Comparison of ENCODE assay signal across 8 mouse cellular contexts in genomic region chr7:5060239-5060731, GRCm38 (mm10). TPM values are rescaled to one million over a fixed set of nuclear protein-coding genes. Genes with fewer than 3 reads are reported as not detected.
A peak's percentile ranks its signal among the peaks of the same experiment; 100 is the strongest.
DNase-seq lines count a peak whose midpoint lies in the region; ATAC-seq and TF ChIP-seq lines count a peak whose summit lies in the region.

No protein-coding gene starts in this region.

- peaks cover 30% of the 10 kb centered on the region for H3K79me2 ChIP-seq in C2C12 (ENCODE audit: control insufficient read depth, insufficient read depth)

- TF ChIP-seq CTCF in C2C12 (IDR thresholded peaks at IDR 0.05; ENCODE audit: control insufficient read depth, insufficient read depth, insufficient read length), result peak; percentile 86
- peak; percentile 91 for TF ChIP-seq CTCF in bone marrow, adult 2 months (IDR thresholded peaks at IDR 0.05; ENCODE audit: control insufficient read depth, insufficient read depth, low read length)
- peak; percentile 94 for TF ChIP-seq CTCF in liver, embryonic 14.5 days (IDR thresholded peaks at IDR 0.05; ENCODE audit: low read depth)

- no peaks in the 10 kb centered on the region for H3K9me3 ChIP-seq in embryonic facial prominence, embryonic 15.5 days (replicated peaks)
- no peaks in the 10 kb centered on the region for H3K9me3 ChIP-seq in liver, embryonic 14.5 days (ENCODE audit: control insufficient read depth, low read length)
- H3K9me3 ChIP-seq in stomach, embryonic 14.5 days (ENCODE audit: control insufficient read depth, low read depth, low read length), result no peaks in the 10 kb centered on the region

- peaks cover 7% of the 10 kb centered on the region for H3K36me3 ChIP-seq in C2C12 (ENCODE audit: control insufficient read depth, insufficient read depth)
- no peaks in the 10 kb centered on the region for H3K36me3 ChIP-seq in embryonic facial prominence, embryonic 15.5 days
- no peaks in the 10 kb centered on the region; the same call in 1 of the 2 replicates for H3K36me3 ChIP-seq in liver, embryonic 14.5 days (replicated peaks; ENCODE audit: control insufficient read depth, insufficient read depth, low read depth)
- no peaks in the 10 kb centered on the region; the same call in 1 of the 2 replicates for H3K36me3 ChIP-seq in stomach, embryonic 14.5 days (ENCODE audit: control insufficient read depth, insufficient read depth, low read length)

- H3K79me3 ChIP-seq in C2C12 (ENCODE audit: low read depth), result peaks cover 25% of the 10 kb centered on the region

- no peak for TF ChIP-seq EP300 in liver, embryonic 14.5 days (IDR thresholded peaks at IDR 0.05; ENCODE audit: low read depth)

- peak overlapping the region; percentile 75 for H3K4me3 ChIP-seq in C2C12 (ENCODE audit: insufficient read depth, poor library complexity, severe bottlenecking)
- H3K4me3 ChIP-seq in bone marrow, adult 2 months (replicated peaks; ENCODE audit: control insufficient read depth, low read depth, low read length), result peak overlapping the region; percentile 54
- peak overlapping the region; percentile 77 for H3K4me3 ChIP-seq in embryonic facial prominence, embryonic 15.5 days (replicated peaks)
- peak overlapping the region; percentile 96 to 97 for H3K4me3 ChIP-seq in liver, embryonic 14.5 days (ENCODE audit: insufficient read depth in 1 of 2, low read depth in 2 of 2, low read length in 2 of 2)
- peak overlapping the region; percentile 63 for H3K4me3 ChIP-seq in stomach, embryonic 14.5 days (ENCODE audit: low read depth, low read length)

- DNase-seq in heart, adult 8-10 months (ENCODE audit: low spot score), result peak; percentile 67
- peak; percentile 89 for DNase-seq in kidney, adult 9 months
- DNase-seq in liver, embryonic 14.5 days (ENCODE audit: low read depth in 3 of 3, low spot score in 3 of 3), result peak; percentile 65 to 68 (median 68)
- DNase-seq in natural killer cell, adult 2 months (ENCODE audit: low spot score in 2 of 2), result peak; percentile 64 to 65

- H3K27me3 ChIP-seq in C2C12 (ENCODE audit: control insufficient read depth, insufficient read depth, insufficient read length), result peaks cover 11% of the 10 kb centered on the region
- H3K27me3 ChIP-seq in embryonic facial prominence, embryonic 15.5 days, result peaks cover 8% of the 10 kb centered on the region
- peaks cover 35% of the 10 kb centered on the region for H3K27me3 ChIP-seq in liver, embryonic 14.5 days (ENCODE audit: control insufficient read depth, insufficient read depth, low read length)
- H3K27me3 ChIP-seq in stomach, embryonic 14.5 days (ENCODE audit: control insufficient read depth, insufficient read depth, low read length), result peaks cover 11% of the 10 kb centered on the region; the same call in 1 of the 2 replicates

- 2% methylated on average over 27 of the region's 27 CpGs for WGBS in bone marrow, adult 2 months
- WGBS in embryonic facial prominence, embryonic 15.5 days, result 4% methylated on average over 27 of the region's 27 CpGs
- 3% methylated on average over 27 of the region's 27 CpGs for WGBS in liver, embryonic 14.5 days (ENCODE audit: insufficient replicate concordance)
- 3% methylated on average over 27 of the region's 27 CpGs for WGBS in stomach, embryonic 14.5 days

- peak overlapping the region; percentile 84 for H3K4me2 ChIP-seq in embryonic facial prominence, embryonic 15.5 days (replicated peaks)
- peak overlapping the region; percentile 100 for H3K4me2 ChIP-seq in liver, embryonic 14.5 days (ENCODE audit: low read depth)
- peak overlapping the region; percentile 86 for H3K4me2 ChIP-seq in stomach, embryonic 14.5 days (replicated peaks; ENCODE audit: low read depth, low read length)

- 0 out of 2 replicates have a peak overlapping the region, but pooled peaks have one; percentile 8 for H3K27ac ChIP-seq in bone marrow, adult 2 months (ENCODE audit: control insufficient read depth, insufficient read depth, low read depth, low read length, poor library complexity)
- H3K27ac ChIP-seq in embryonic facial prominence, embryonic 15.5 days (replicated peaks), result peak overlapping the region; percentile 99
- peak overlapping the region; percentile 93 for H3K27ac ChIP-seq in liver, embryonic 14.5 days
- H3K27ac ChIP-seq in stomach, embryonic 14.5 days (ENCODE audit: low read length), result peak overlapping the region; percentile 95

- H3K9ac ChIP-seq in embryonic facial prominence, embryonic 15.5 days, result peak overlapping the region; percentile 74
- H3K9ac ChIP-seq in liver, embryonic 14.5 days (replicated peaks), result peak overlapping the region; percentile 97
- peak overlapping the region; percentile 73; the same call in 1 of the 2 replicates for H3K9ac ChIP-seq in stomach, embryonic 14.5 days (replicated peaks; ENCODE audit: low read depth, low read length)

- peak overlapping the region; percentile 94 for H3ac ChIP-seq in C2C12 (ENCODE audit: control insufficient read depth, insufficient read length, low read depth)

- H3K4me1 ChIP-seq in bone marrow, adult 2 months (ENCODE audit: control insufficient read depth, insufficient read depth, low read length), result no peaks in the 10 kb centered on the region; the same call in 1 of the 2 replicates
- H3K4me1 ChIP-seq in embryonic facial prominence, embryonic 15.5 days, result peaks cover 62% of the 10 kb centered on the region
- H3K4me1 ChIP-seq in liver, embryonic 14.5 days (replicated peaks; ENCODE audit: control insufficient read depth in 2 of 2, insufficient read depth in 2 of 2, low read length in 1 of 2), result peaks cover 9 to 14% of the 10 kb centered on the region in 2 experiments
- H3K4me1 ChIP-seq in stomach, embryonic 14.5 days (ENCODE audit: control insufficient read depth, insufficient read depth, low read length), result peaks cover 4% of the 10 kb centered on the region; the same call in 1 of the 2 replicates

- ATAC-seq in embryonic facial prominence, embryonic 15.5 days (ENCODE audit: insufficient number of reproducible peaks, low FRiP score, low TSS enrichment, low read depth), result no peak
- no peak for ATAC-seq in liver, embryonic 14.5 days (ENCODE audit: insufficient read depth)
- ATAC-seq in stomach, embryonic 14.5 days (ENCODE audit: insufficient number of reproducible peaks, insufficient read depth, low FRiP score, low read depth), result no peak

- TF ChIP-seq POLR2A in bone marrow, adult 2 months (IDR thresholded peaks at IDR 0.05; ENCODE audit: borderline replicate concordance, control insufficient read depth, low read depth, low read length), result no peak

TF ChIP-seq in C2C12, 6 proteins besides CTCF, POLR2A, EP300 and RAD21 (continues in another document):
- no peak for TF ChIP-seq MYOG (IDR thresholded peaks at IDR 0.05; ENCODE audit: control insufficient read depth, extremely low read depth, insufficient read length)
- no peak for TF ChIP-seq FOSL1 (IDR thresholded peaks at IDR 0.05; ENCODE audit: insufficient read depth, low read length, poor library complexity, severe bottlenecking)

RNA-seq across cellular contexts. Expression of gene U2af2, which starts 1.7 kb away (rescaled TPM):
- polyA plus RNA-seq in C2C12 (2012; fragmentation: generic; extraction: Trizol), result 333 TPM
- polyA plus RNA-seq in bone marrow, adult 2 months (2011; ENCODE audit: insufficient read depth, insufficient read length, low replicate concordance, missing spikeins), result 177 and 222 TPM in 2 replicates
- 116 and 124 TPM in 2 replicates for polyA plus RNA-seq in embryonic facial prominence, embryonic 15.5 days (2015; fragmentation: Nextera tagmentation; extraction: Ambion mirVana)
- 10 to 100 TPM; 61.7 to 69.8 (median 64.9) TPM for total RNA-seq in heart, adult 8-10 months (2022)
- polyA plus RNA-seq in liver, embryonic 14.5 days (2012; rRNA removed), result 110 and 132 TPM in 2 replicates
- polyA plus RNA-seq in liver, embryonic 14.5 days (2014; fragmentation: Nextera tagmentation; extraction: Ambion mirVana), result 52.2 and 60.2 TPM in 2 replicates
- polyA plus RNA-seq in stomach, embryonic 14.5 days (2014; fragmentation: Nextera tagmentation; extraction: Ambion mirVana), result 106 and 119 TPM in 2 replicates

RNA-seq across cellular contexts. Expression of gene Zfp580, which starts 8.9 kb away (rescaled TPM):
- 13.7 TPM for polyA plus RNA-seq in C2C12 (2012; fragmentation: generic; extraction: Trizol)
- polyA plus RNA-seq in bone marrow, adult 2 months (2011; ENCODE audit: insufficient read depth, insufficient read length, low replicate concordance, missing spikeins), result 2.7 and 4.6 TPM in 2 replicates
- polyA plus RNA-seq in embryonic facial prominence, embryonic 15.5 days (2015; fragmentation: Nextera tagmentation; extraction: Ambion mirVana), result 36.8 and 43.1 TPM in 2 replicates
- 1 to 10 TPM; 3.2 to 4.4 (median 4.0) TPM for total RNA-seq in heart, adult 8-10 months (2022)
- polyA plus RNA-seq in liver, embryonic 14.5 days (2012; rRNA removed), result 1.4 and 1.7 TPM in 2 replicates
- 1.6 and 1.8 TPM in 2 replicates for polyA plus RNA-seq in liver, embryonic 14.5 days (2014; fragmentation: Nextera tagmentation; extraction: Ambion mirVana)
- 35.7 and 44.1 TPM in 2 replicates for polyA plus RNA-seq in stomach, embryonic 14.5 days (2014; fragmentation: Nextera tagmentation; extraction: Ambion mirVana)

RNA-seq across cellular contexts. Expression of gene Epn1, which starts 19.8 kb away (rescaled TPM):
- 102 TPM for polyA plus RNA-seq in C2C12 (2012; fragmentation: generic; extraction: Trizol)
- polyA plus RNA-seq in bone marrow, adult 2 months (2011; ENCODE audit: insufficient read depth, insufficient read length, low replicate concordance, missing spikeins), result 109 and 135 TPM in 2 replicates
- polyA plus RNA-seq in embryonic facial prominence, embryonic 15.5 days (2015; fragmentation: Nextera tagmentation; extraction: Ambion mirVana), result 66.5 and 70.6 TPM in 2 replicates
- total RNA-seq in heart, adult 8-10 months (2022), result 100 to 1,000 TPM; 164 to 192 (median 185) TPM
- 54.4 and 57.5 TPM in 2 replicates for polyA plus RNA-seq in liver, embryonic 14.5 days (2012; rRNA removed)
- polyA plus RNA-seq in liver, embryonic 14.5 days (2014; fragmentation: Nextera tagmentation; extraction: Ambion mirVana), result 45.4 and 56.7 TPM in 2 replicates
- 63.2 and 63.4 TPM in 2 replicates for polyA plus RNA-seq in stomach, embryonic 14.5 days (2014; fragmentation: Nextera tagmentation; extraction: Ambion mirVana)

RNA-seq across cellular contexts. Expression of gene Zfp784, which starts 22.0 kb away (rescaled TPM):
- polyA plus RNA-seq in C2C12 (2012; fragmentation: generic; extraction: Trizol), result 1.5 TPM
- polyA plus RNA-seq in bone marrow, adult 2 months (2011; ENCODE audit: insufficient read depth, insufficient read length, low replicate concordance, missing spikeins), result 0.90 and 2.3 TPM in 2 replicates
- 6.7 and 7.5 TPM in 2 replicates for polyA plus RNA-seq in embryonic facial prominence, embryonic 15.5 days (2015; fragmentation: Nextera tagmentation; extraction: Ambion mirVana)
- total RNA-seq in heart, adult 8-10 months (2022), result 1 to 10 TPM; 4.9 to 7.4 (median 6.0) TPM
- 0.90 and 0.96 TPM in 2 replicates for polyA plus RNA-seq in liver, embryonic 14.5 days (2012; rRNA removed)
- polyA plus RNA-seq in liver, embryonic 14.5 days (2014; fragmentation: Nextera tagmentation; extraction: Ambion mirVana), result 0.86 and 1.0 TPM in 2 replicates
- 4.6 and 6.2 TPM in 2 replicates for polyA plus RNA-seq in stomach, embryonic 14.5 days (2014; fragmentation: Nextera tagmentation; extraction: Ambion mirVana)

RNA-seq across cellular contexts. Expression of gene 4632433K11Rik, which starts 26.4 kb away (rescaled TPM):
- polyA plus RNA-seq in C2C12 (2012; fragmentation: generic; extraction: Trizol), result not detected
- polyA plus RNA-seq in bone marrow, adult 2 months (2011; ENCODE audit: insufficient read depth, insufficient read length, low replicate concordance, missing spikeins), result 1.5 TPM in 1 of 2 replicates, not detected in the other
- not detected in 2 replicates for polyA plus RNA-seq in embryonic facial prominence, embryonic 15.5 days (2015; fragmentation: Nextera tagmentation; extraction: Ambion mirVana)
- under 1 TPM in 1 of 4 experiments, not detected in 3; 0.37 TPM for total RNA-seq in heart, adult 8-10 months (2022)
- polyA plus RNA-seq in liver, embryonic 14.5 days (2012; rRNA removed), result not detected in 2 replicates
- polyA plus RNA-seq in liver, embryonic 14.5 days (2014; fragmentation: Nextera tagmentation; extraction: Ambion mirVana), result not detected in 2 replicates
- not detected in 2 replicates for polyA plus RNA-seq in stomach, embryonic 14.5 days (2014; fragmentation: Nextera tagmentation; extraction: Ambion mirVana)

Comparison
In these comparisons a context has a peak if more than half of its experiments do, and no peak if none do; other contexts are left out.
1. H3K27ac ChIP-seq: peak in every context shown above with its lines; median percentile 99 in embryonic facial prominence, embryonic 15.5 days; 95 in stomach, embryonic 14.5 days; 93 in liver, embryonic 14.5 days; 8 in bone marrow, adult 2 months.